Mouse (Mus musculus): Measurements from ENCODE around the gene Fggy. TPM values are rescaled to one million over a fixed set of nuclear protein-coding genes. Genes with fewer than 3 reads are reported as not detected.

Fggy gene
- polyA plus RNA-seq, 1 experiment from 2014 or later: 5.3 TPM

- Histone ChIP-seq H3K27ac (no peak overlapping the region), H3K27me3 (no peaks in the 10 kb centered on the region), H3K4me3 (no peak overlapping the region), H3K4me1 (peaks cover 20% of the 10 kb centered on the region), H3K9ac (no peak overlapping the region), H3K36me3 (ENCODE audit: poor library complexity, severe bottlenecking) (no peaks in the 10 kb centered on the region), H3K9me3 (replicated peaks) (no peaks in the 10 kb centered on the region), H3K4me2 (no peak overlapping the region)
- ATAC-seq: no peak
- 50% methylated on average over 3 of the region's 3 CpGs for WGBS
Measured at GRCm38 (mm10) chr4:95860601-95861000, 303.3 kb downstream of the Fggy start.

- no peak overlapping the region for H3K9ac ChIP-seq
- H3K4me1 ChIP-seq: peaks cover 20% of the 10 kb centered on the region
- ATAC-seq: no peak
- H3K36me3 ChIP-seq (ENCODE audit: poor library complexity, severe bottlenecking): no peaks in the 10 kb centered on the region
- no peaks in the 10 kb centered on the region for H3K27me3 ChIP-seq
- H3K9me3 ChIP-seq (replicated peaks): no peaks in the 10 kb centered on the region
- no peak overlapping the region for H3K4me3 ChIP-seq
- no peak overlapping the region for H3K4me2 ChIP-seq
- 56% methylated on average over 4 of the region's 4 CpGs for WGBS
- no peak overlapping the region for H3K27ac ChIP-seq
Measured at GRCm38 (mm10) chr4:95861074-95861473, 303.8 kb downstream of the Fggy start.

- Histone ChIP-seq H3K27ac (no peak overlapping the region), H3K36me3 (ENCODE audit: poor library complexity, severe bottlenecking) (no peaks in the 10 kb centered on the region), H3K4me3 (no peak overlapping the region), H3K4me2 (no peak overlapping the region), H3K9me3 (replicated peaks) (no peaks in the 10 kb centered on the region), H3K27me3 (no peaks in the 10 kb centered on the region), H3K9ac (no peak overlapping the region), H3K4me1 (peaks cover 20% of the 10 kb centered on the region)
- peak; percentile 56; the same call in 1 of the 2 replicates for ATAC-seq
- WGBS: 86% methylated on average over 5 of the region's 5 CpGs
Measured at GRCm38 (mm10) chr4:95861741-95862155, 304.4 kb downstream of the Fggy start.

DNA sequence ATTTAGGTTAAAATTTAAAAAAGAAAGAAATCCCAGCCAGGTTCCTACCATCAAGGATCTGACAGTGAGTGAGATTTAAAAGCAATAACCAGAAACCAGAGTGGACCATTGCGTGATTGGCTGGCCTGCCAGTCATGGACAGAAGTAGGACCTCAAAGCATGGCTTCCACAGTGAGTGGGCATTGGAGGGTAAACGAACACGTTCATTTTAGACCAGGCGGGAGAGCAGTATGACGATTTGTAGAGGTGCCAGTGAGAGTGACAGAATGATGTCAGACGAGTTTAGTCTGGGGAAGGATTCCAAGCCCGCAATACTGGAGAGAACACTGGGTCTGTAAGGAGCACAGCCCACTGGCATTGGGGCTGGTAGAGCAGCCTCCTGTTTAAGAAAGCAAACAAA lies 305.0 kb downstream of the Fggy start:
- ATAC-seq: peak; percentile 44; the same call in 1 of the 2 replicates
- Histone ChIP-seq H3K9ac (no peak overlapping the region), H3K9me3 (replicated peaks) (no peaks in the 10 kb centered on the region), H3K27me3 (no peaks in the 10 kb centered on the region), H3K4me2 (no peak overlapping the region), H3K36me3 (ENCODE audit: poor library complexity, severe bottlenecking) (no peaks in the 10 kb centered on the region), H3K27ac (no peak overlapping the region), H3K4me3 (no peak overlapping the region), H3K4me1 (peaks cover 20% of the 10 kb centered on the region)
- WGBS: 63% methylated on average over 7 of the region's 7 CpGs

DNA sequence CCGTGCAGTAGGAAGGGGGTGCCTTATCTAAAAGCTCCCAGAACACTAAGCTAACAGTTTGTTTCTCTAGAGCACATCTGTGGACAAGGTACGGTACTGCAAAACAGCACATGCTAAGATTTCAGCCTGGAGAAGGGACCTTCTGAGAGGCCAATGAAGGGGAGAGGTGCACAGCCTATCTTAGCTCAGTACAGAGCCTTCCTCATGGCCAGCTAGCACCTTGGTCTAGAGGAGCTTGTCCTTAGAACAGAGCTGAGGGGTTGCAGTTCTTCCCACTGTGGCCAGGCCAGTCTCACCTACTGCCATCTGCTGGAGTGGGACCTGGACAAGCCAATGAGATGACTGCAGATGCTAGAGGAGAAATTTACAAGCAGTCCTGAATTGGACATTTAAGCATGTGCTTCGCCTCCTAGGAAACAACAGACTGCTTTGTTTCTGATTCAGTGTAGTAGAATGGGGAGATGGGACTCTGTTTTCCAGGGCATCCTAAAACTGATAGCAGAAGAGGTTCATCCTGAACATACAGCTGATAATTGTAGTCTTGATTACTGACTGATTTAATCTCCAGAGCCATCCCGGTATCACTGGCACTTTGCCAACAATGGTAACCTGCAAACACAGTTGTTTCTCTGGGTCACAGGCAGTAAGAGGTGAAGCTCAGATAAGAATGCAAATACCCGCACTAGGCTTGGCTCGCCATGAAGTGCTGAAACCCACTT lies 305.6 kb downstream of the Fggy start:
- H3K9me3 ChIP-seq (replicated peaks): no peaks in the 10 kb centered on the region
- no peak overlapping the region for H3K27ac ChIP-seq
- ATAC-seq: peak; percentile 57
- WGBS: 70% methylated on average over 6 of the region's 6 CpGs
- H3K9ac ChIP-seq: no peak overlapping the region
- H3K4me3 ChIP-seq: no peak overlapping the region
- peaks cover 20% of the 10 kb centered on the region for H3K4me1 ChIP-seq
- H3K36me3 ChIP-seq (ENCODE audit: poor library complexity, severe bottlenecking): no peaks in the 10 kb centered on the region
- no peak overlapping the region for H3K4me2 ChIP-seq
- no peaks in the 10 kb centered on the region for H3K27me3 ChIP-seq

DNA sequence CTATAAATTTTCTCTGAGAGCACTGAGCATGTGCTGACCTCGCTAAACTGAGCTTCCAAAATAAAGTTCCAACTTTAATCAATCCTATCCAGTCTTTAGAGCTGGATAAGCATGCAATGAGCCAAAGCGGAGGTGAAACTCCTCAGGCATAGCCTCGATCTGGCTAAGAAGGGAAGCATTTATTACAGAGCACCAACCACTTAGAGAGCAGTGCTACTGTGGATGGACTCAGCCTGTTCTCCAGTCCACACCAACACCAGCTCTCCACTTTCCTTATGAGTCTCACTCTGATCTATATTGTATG lies 306.1 kb downstream of the Fggy start:
- H3K36me3 ChIP-seq (ENCODE audit: poor library complexity, severe bottlenecking): no peaks in the 10 kb centered on the region
- H3K9me3 ChIP-seq (replicated peaks): no peaks in the 10 kb centered on the region
- no peak overlapping the region for H3K9ac ChIP-seq
- H3K4me3 ChIP-seq: no peak overlapping the region
- no peak for ATAC-seq
- no peak overlapping the region for H3K27ac ChIP-seq
- no peaks in the 10 kb centered on the region for H3K27me3 ChIP-seq
- WGBS: 93% methylated on average over 3 of the region's 3 CpGs
- no peak overlapping the region for H3K4me2 ChIP-seq
- peaks cover 20% of the 10 kb centered on the region for H3K4me1 ChIP-seq

DNA sequence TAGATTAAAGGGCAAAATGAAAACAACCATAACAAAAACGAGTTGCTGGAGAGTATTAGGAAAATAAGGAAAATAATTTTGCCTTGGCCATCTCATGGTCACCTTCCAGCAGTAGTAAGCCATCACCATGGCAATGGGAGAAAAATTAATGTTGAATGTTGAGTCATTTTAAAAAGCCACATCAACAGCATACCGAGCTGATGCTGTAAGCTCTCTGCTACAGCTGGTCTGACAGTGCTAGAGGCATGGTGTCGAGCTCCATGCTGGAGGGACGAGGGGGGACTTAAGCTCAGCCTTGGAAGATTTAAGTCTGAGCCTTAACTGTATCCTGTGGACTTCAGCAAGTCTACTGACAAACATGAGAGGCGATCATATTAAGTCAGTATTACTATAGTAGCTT lies 307.9 kb downstream of the Fggy start:
- Histone ChIP-seq H3K4me2 (no peak overlapping the region), H3K9me3 (replicated peaks) (no peaks in the 10 kb centered on the region), H3K27me3 (no peaks in the 10 kb centered on the region), H3K4me3 (no peak overlapping the region), H3K4me1 (peaks cover 13% of the 10 kb centered on the region), H3K36me3 (ENCODE audit: poor library complexity, severe bottlenecking) (no peaks in the 10 kb centered on the region), H3K27ac (no peak overlapping the region), H3K9ac (no peak overlapping the region)
- WGBS: 81% methylated on average over 5 of the region's 5 CpGs
- no peak for ATAC-seq

DNA sequence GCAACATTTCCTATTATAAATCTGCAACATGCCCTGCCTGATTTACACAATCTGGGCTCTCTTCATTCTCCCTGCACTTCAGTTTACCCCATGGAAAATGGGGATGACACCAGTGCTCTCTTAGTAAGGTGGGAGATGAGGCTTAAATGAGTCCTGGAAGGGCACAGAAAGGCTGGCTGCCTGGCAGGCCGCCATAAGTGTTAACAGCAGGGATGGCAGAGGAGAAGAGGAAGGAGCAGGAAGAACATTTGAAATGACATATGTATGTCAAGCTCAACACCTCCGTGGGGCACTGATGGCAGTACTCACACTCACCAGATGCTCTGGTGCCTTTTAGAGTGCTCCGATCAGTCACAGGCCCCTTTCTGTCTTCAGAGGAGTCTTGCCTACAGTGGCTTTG lies 308.6 kb downstream of the Fggy start:
- no peak overlapping the region for H3K4me2 ChIP-seq
- no peak overlapping the region for H3K9ac ChIP-seq
- no peak overlapping the region for H3K4me3 ChIP-seq
- 83% methylated on average over 3 of the region's 3 CpGs for WGBS
- no peaks in the 10 kb centered on the region for H3K9me3 ChIP-seq (replicated peaks)
- H3K27me3 ChIP-seq: no peaks in the 10 kb centered on the region
- H3K4me1 ChIP-seq: peaks cover 13% of the 10 kb centered on the region
- ATAC-seq: no peak
- no peaks in the 10 kb centered on the region for H3K36me3 ChIP-seq (ENCODE audit: poor library complexity, severe bottlenecking)
- H3K27ac ChIP-seq: no peak overlapping the region

DNA sequence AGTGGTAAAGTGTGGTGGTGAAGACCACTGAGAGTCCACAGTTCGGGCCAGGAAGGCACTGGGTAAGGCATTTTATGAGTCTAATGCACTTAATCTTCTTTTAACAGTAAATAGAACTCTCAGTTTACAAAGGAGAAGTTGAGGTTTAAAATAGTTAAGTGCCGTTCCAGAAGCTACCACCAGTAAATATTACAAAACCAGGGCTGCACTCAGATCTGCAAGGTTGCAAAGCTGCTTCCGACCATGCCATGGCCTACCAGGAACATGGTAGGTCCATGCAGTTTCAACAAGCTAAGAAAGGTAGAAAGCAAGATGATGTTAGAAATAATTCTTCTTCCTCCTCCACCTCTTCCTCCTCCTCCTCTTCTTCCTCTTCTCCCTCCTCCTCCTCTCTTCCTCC lies 309.8 kb downstream of the Fggy start:
- ATAC-seq: no peak
- Histone ChIP-seq H3K27ac (no peak overlapping the region), H3K36me3 (ENCODE audit: poor library complexity, severe bottlenecking) (no peaks in the 10 kb centered on the region), H3K4me2 (no peak overlapping the region), H3K4me1 (peaks cover 9% of the 10 kb centered on the region), H3K27me3 (no peaks in the 10 kb centered on the region), H3K9me3 (replicated peaks) (no peaks in the 10 kb centered on the region), H3K9ac (no peak overlapping the region), H3K4me3 (no peak overlapping the region)
- 89% methylated on average over 3 of the region's 3 CpGs for WGBS

- 76% methylated on average over 6 of the region's 6 CpGs for WGBS
- H3K4me1 ChIP-seq: no peaks in the 10 kb centered on the region; the same call in 1 of the 2 replicates
- no peaks in the 10 kb centered on the region for H3K36me3 ChIP-seq (ENCODE audit: poor library complexity, severe bottlenecking)
- no peak for ATAC-seq
- no peak overlapping the region for H3K27ac ChIP-seq
- no peak overlapping the region for H3K4me3 ChIP-seq
- H3K9me3 ChIP-seq (replicated peaks): no peaks in the 10 kb centered on the region
- H3K27me3 ChIP-seq: no peaks in the 10 kb centered on the region
- H3K9ac ChIP-seq: no peak overlapping the region
- no peak overlapping the region for H3K4me2 ChIP-seq
Measured at GRCm38 (mm10) chr4:95868348-95868747, 311.0 kb downstream of the Fggy start.

DNA sequence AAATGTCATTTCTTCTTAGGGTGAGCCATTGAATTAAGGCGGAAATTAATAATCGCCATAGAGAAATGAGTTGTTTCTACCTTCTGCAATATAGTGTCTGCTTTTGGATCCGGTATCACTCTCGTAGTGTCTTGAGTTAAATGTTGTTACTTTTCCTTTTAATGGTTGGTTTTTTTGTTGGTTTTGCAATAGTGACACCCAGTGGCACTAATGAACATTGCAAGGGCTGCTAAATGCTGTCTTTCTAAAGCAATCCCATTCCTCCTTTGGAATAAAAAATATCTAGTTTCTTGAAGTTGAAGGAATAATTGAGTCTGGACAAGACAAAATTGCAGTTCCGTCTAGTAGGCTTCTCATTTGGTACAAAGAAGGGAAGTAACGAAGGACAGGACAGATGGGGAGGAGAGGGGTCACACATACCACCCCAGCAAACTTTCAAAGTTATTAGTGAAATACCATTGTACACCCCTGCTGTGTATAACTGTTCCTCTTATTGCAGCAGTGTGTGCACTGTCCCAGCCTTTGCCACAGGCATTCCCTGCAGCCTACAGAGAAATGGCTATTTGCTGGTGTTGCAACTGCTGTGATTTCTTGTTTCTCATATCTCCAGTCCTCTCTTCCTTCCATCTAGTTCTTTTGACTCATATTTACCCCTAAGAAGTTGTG lies 314.0 kb downstream of the Fggy start:
- ATAC-seq: peak; percentile 71
- Histone ChIP-seq H3K36me3 (ENCODE audit: poor library complexity, severe bottlenecking) (no peaks in the 10 kb centered on the region), H3K4me2 (no peak overlapping the region), H3K4me1 (no peaks in the 10 kb centered on the region), H3K4me3 (no peak overlapping the region), H3K27me3 (no peaks in the 10 kb centered on the region), H3K9ac (no peak overlapping the region), H3K27ac (no peak overlapping the region), H3K9me3 (replicated peaks) (no peaks in the 10 kb centered on the region)
- WGBS: 28% methylated on average over 6 of the region's 6 CpGs

GRCm38 (mm10) chr4:95875896-95876295 lies 318.6 kb downstream of the Fggy start:
- no peaks in the 10 kb centered on the region for H3K36me3 ChIP-seq (ENCODE audit: poor library complexity, severe bottlenecking)
- no peak overlapping the region for H3K9ac ChIP-seq
- H3K4me1 ChIP-seq: peaks cover 5% of the 10 kb centered on the region; the same call in 1 of the 2 replicates
- H3K27me3 ChIP-seq: no peaks in the 10 kb centered on the region
- no peaks in the 10 kb centered on the region for H3K9me3 ChIP-seq (replicated peaks)
- H3K27ac ChIP-seq: no peak overlapping the region
- H3K4me2 ChIP-seq: no peak overlapping the region
- no peak for ATAC-seq
- WGBS: 87% methylated on average over 4 of the region's 4 CpGs
- H3K4me3 ChIP-seq: no peak overlapping the region

GRCm38 (mm10) chr4:95877436-95877835 lies 320.1 kb downstream of the Fggy start:
- H3K9me3 ChIP-seq (replicated peaks): no peaks in the 10 kb centered on the region
- WGBS: 90% methylated on average over 4 of the region's 4 CpGs
- H3K9ac ChIP-seq: no peak overlapping the region
- peaks cover 12% of the 10 kb centered on the region; the same call in 1 of the 2 replicates for H3K4me1 ChIP-seq
- no peaks in the 10 kb centered on the region for H3K36me3 ChIP-seq (ENCODE audit: poor library complexity, severe bottlenecking)
- no peak overlapping the region for H3K4me3 ChIP-seq
- no peak overlapping the region for H3K4me2 ChIP-seq
- no peak for ATAC-seq
- H3K27me3 ChIP-seq: no peaks in the 10 kb centered on the region
- no peak overlapping the region for H3K27ac ChIP-seq
